Mouse (Mus musculus) hindbrain, embryonic 11.5 days (tissue): ENCODE measurements around the gene Tctn1. TPM values are rescaled to one million over a fixed set of nuclear protein-coding genes. Genes with fewer than 3 reads are reported as not detected.

Experiments used
- ATAC-seq: fragments of 200-750 bp; cut with Nextera tagmentation; 2 replicates; pipeline ENCODE4 v1.8.0; 2017; ENCODE audit warnings: mild to moderate bottlenecking, moderate TSS enrichment, moderate library complexity; ENCODE audit not compliant: low FRiP score
- DNase-seq: peaks from one replicate; pipeline ENCODE4 v3.0.0-alpha.2; 2015; ENCODE audit warnings: low spot score
- H3K27ac ChIP-seq: fragments of 300-500 bp; sonication (generic); 2 replicates; pipeline ENCODE4 v1.5.1; 2014; ENCODE audit warnings: mild to moderate bottlenecking, low read depth, low read length
- H3K27me3 ChIP-seq: fragments of 300-500 bp; sonication (generic); 2 replicates; pipeline ENCODE4 v1.6.1; 2014; ENCODE audit warnings: mild to moderate bottlenecking, low read length, moderate library complexity, mixed read lengths; ENCODE audit not compliant: control insufficient read depth, insufficient read depth
- H3K36me3 ChIP-seq: fragments of 300-500 bp; sonication (generic); 2 replicates; pipeline ENCODE4 v1.6.1; 2014; ENCODE audit warnings: mild to moderate bottlenecking, low read length, moderate library complexity, mixed read lengths; ENCODE audit not compliant: control insufficient read depth, insufficient read depth
- H3K4me1 ChIP-seq: fragments of 300-500 bp; sonication (generic); replicated peaks from 2 replicates; pipeline ENCODE4 v1.6.1; 2014; ENCODE audit warnings: low read length, mixed read lengths; ENCODE audit not compliant: control insufficient read depth, insufficient read depth
- H3K4me2 ChIP-seq: fragments of 300-500 bp; sonication (generic); replicated peaks from 2 replicates; pipeline ENCODE4 v1.6.1; 2014; ENCODE audit warnings: mild to moderate bottlenecking, low read depth, low read length
- H3K4me3 ChIP-seq: fragments of 300-500 bp; sonication (generic); 2 replicates; pipeline ENCODE4 v1.5.1; 2014; ENCODE audit warnings: low read depth, low read length
- H3K9ac ChIP-seq: fragments of 300-500 bp; sonication (generic); 2 replicates; pipeline ENCODE4 v1.6.1; 2014; ENCODE audit warnings: low read depth, low read length
- H3K9me3 ChIP-seq: fragments of 300-500 bp; sonication (generic); 2 replicates; pipeline ENCODE4 v1.6.1; 2016; ENCODE audit warnings: low read length; ENCODE audit not compliant: control insufficient read depth
- WGBS: fragments of 180-500 bp; shearing (Covaris S2); extraction: QIAGEN DNeasy Blood & Tissue Kit; methylation state at CpG from one replicate; pipeline ENCODE4 v1.1.7; 2014; 5-methylcytosine and 5-hydroxymethylcytosine counted together
- polyA plus RNA-seq: library from polyadenylated mRNA; unstranded; fragments of >200 nt; fragmentation: Nextera tagmentation; extraction: Ambion mirVana; gene quantifications from 2 replicates; pipeline ENCODE4 v1.2.1, GENCODE M21; 2014

Tctn1 gene
- polyA plus RNA-seq, 1 experiment from 2014 or later, result 5.6 TPM

- Histone ChIP-seq H3K4me1 (peaks cover 3% of the 10 kb centered on the region; the same call in 1 of the 2 replicates), H3K4me3 (no peak overlapping the region), H3K27me3 (no peaks in the 10 kb centered on the region), H3K4me2 (no peak overlapping the region), H3K9ac (no peak overlapping the region), H3K27ac (no peak overlapping the region), H3K36me3 (no peaks in the 10 kb centered on the region), H3K9me3 (no peaks in the 10 kb centered on the region)
- DNase-seq (no peak), ATAC-seq (no peak)
- WGBS, result 89% methylated on average over 4 of the region's 4 CpGs
Measured at GRCm38 (mm10) chr5:122288147-122288811, 24.0 kb upstream of the Tctn1 start.

GRCm38 (mm10) chr5:122287026-122287425 lies 22.8 kb upstream of the Tctn1 start:
- ATAC-seq (no peak), DNase-seq (no peak)
- H3K9me3 ChIP-seq, result no peaks in the 10 kb centered on the region
- peaks cover 3% of the 10 kb centered on the region; the same call in 1 of the 2 replicates for H3K4me1 ChIP-seq
- H3K4me3 ChIP-seq, result no peak overlapping the region
- H3K36me3 ChIP-seq, result no peaks in the 10 kb centered on the region
- no peak overlapping the region for H3K9ac ChIP-seq
- WGBS, result 91% methylated on average over 4 of the region's 4 CpGs
- no peak overlapping the region for H3K4me2 ChIP-seq
- H3K27ac ChIP-seq, result no peak overlapping the region
- no peaks in the 10 kb centered on the region for H3K27me3 ChIP-seq

GRCm38 (mm10) chr5:122286191-122286590 lies 21.9 kb upstream of the Tctn1 start:
- Histone ChIP-seq H3K27ac (no peak overlapping the region), H3K4me1 (peaks cover 3% of the 10 kb centered on the region; the same call in 1 of the 2 replicates), H3K27me3 (no peaks in the 10 kb centered on the region), H3K9ac (no peak overlapping the region), H3K4me2 (no peak overlapping the region), H3K36me3 (no peaks in the 10 kb centered on the region), H3K9me3 (no peaks in the 10 kb centered on the region), H3K4me3 (no peak overlapping the region)
- DNase-seq (no peak), ATAC-seq (no peak)
- 86% methylated on average over 10 of the region's 10 CpGs for WGBS

GRCm38 (mm10) chr5:122285767-122286150 lies 21.5 kb upstream of the Tctn1 start:
- Histone ChIP-seq H3K4me1 (peaks cover 3% of the 10 kb centered on the region; the same call in 1 of the 2 replicates), H3K36me3 (no peaks in the 10 kb centered on the region), H3K9ac (no peak overlapping the region), H3K4me3 (peak overlapping the region; percentile 95; the same call in 1 of the 2 replicates), H3K27ac (no peak overlapping the region), H3K4me2 (peak overlapping the region; percentile 97), H3K9me3 (no peaks in the 10 kb centered on the region), H3K27me3 (no peaks in the 10 kb centered on the region)
- 65% methylated on average over 7 of the region's 7 CpGs for WGBS
- no peak for ATAC-seq
- DNase-seq, result no peak

GRCm38 (mm10) chr5:122285029-122285766 lies 20.9 kb upstream of the Tctn1 start:
- Histone ChIP-seq H3K4me1 (peaks cover 3% of the 10 kb centered on the region; the same call in 1 of the 2 replicates), H3K9me3 (no peaks in the 10 kb centered on the region), H3K4me2 (peak overlapping the region; percentile 97), H3K4me3 (peak overlapping the region; percentile 95), H3K36me3 (no peaks in the 10 kb centered on the region), H3K27ac (peak overlapping the region; percentile 72; the same call in 1 of the 2 replicates), H3K27me3 (no peaks in the 10 kb centered on the region), H3K9ac (peak overlapping the region; percentile 92)
- DNase-seq (no peak), ATAC-seq (peak; percentile 41)
- 1% methylated on average over 34 of the region's 34 CpGs for WGBS

- H3K9ac ChIP-seq, result peak within 1 kb of the TSS; percentile 92
- under 1% methylated on average over 73 of the region's 114 CpGs for WGBS
- peak; percentile 94 for DNase-seq
- H3K4me2 ChIP-seq, result peak within 1 kb of the TSS; percentile 97
- H3K27ac ChIP-seq, result peak within 1 kb of the TSS; percentile 72
- no peaks in the 10 kb centered on the region for H3K27me3 ChIP-seq
- no peaks in the 10 kb centered on the region for H3K36me3 ChIP-seq
- peak within 1 kb of the TSS; percentile 95 for H3K4me3 ChIP-seq
- ATAC-seq, result peak; percentile 92
- H3K9me3 ChIP-seq, result no peaks in the 10 kb centered on the region
- peaks cover 3% of the 10 kb centered on the region; the same call in 1 of the 2 replicates for H3K4me1 ChIP-seq
Measured at GRCm38 (mm10) chr5:122284183-122285028, 20.1 kb upstream of the Tctn1 start, which contains the start of gene Pptc7. Gene Pptc7 (plus strand): TSS chr5:122284365.

GRCm38 (mm10) chr5:122283828-122284182 lies 19.5 kb upstream of the Tctn1 start:
- peak overlapping the region; percentile 95 for H3K4me3 ChIP-seq
- no peak overlapping the region for H3K9ac ChIP-seq
- no peak overlapping the region for H3K4me2 ChIP-seq
- no peaks in the 10 kb centered on the region for H3K27me3 ChIP-seq
- H3K4me1 ChIP-seq, result peaks cover 3% of the 10 kb centered on the region; the same call in 1 of the 2 replicates
- DNase-seq (no peak), ATAC-seq (no peak)
- 22% methylated on average over 2 of the region's 2 CpGs for WGBS
- H3K36me3 ChIP-seq, result no peaks in the 10 kb centered on the region
- no peak overlapping the region for H3K27ac ChIP-seq
- no peaks in the 10 kb centered on the region for H3K9me3 ChIP-seq

GRCm38 (mm10) chr5:122280827-122281462 lies 16.7 kb upstream of the Tctn1 start:
- Histone ChIP-seq H3K4me2 (no peak overlapping the region), H3K27me3 (no peaks in the 10 kb centered on the region), H3K36me3 (no peaks in the 10 kb centered on the region), H3K9ac (no peak overlapping the region), H3K4me3 (no peak overlapping the region), H3K9me3 (no peaks in the 10 kb centered on the region), H3K4me1 (peaks cover 3% of the 10 kb centered on the region; the same call in 1 of the 2 replicates), H3K27ac (no peak overlapping the region)
- WGBS, result 44% methylated on average over 19 of the region's 19 CpGs
- ATAC-seq, result no peak
- DNase-seq, result no peak
